Mouse (Mus musculus) MEL (cell line): ENCODE results near the gene Plcg2. TPM values are rescaled to one million over a fixed set of nuclear protein-coding genes. Genes with fewer than 3 reads are reported as not detected.

Experiments used
- DNase-seq: peaks from one replicate; pipeline ENCODE4 v3.0.0; 2011; ENCODE audit warnings: low read depth, low spot score
- H3K27ac ChIP-seq: 2 replicates; pipeline ENCODE4 v1.5.1; 2012; ENCODE audit warnings: low read depth, mild to moderate bottlenecking, control low read depth, low read length, moderate library complexity; ENCODE audit not compliant: control insufficient read depth
- H3K27me3 ChIP-seq, 2 experiments: fragments of 150-350 bp in 1 of 2; sonication (generic) in 1 of 2; 2 replicates each; pipeline ENCODE4 v1.6.1; 2012; ENCODE audit warnings: low read length in 2 of 2, mild to moderate bottlenecking in 2 of 2, improper control_type of control experiment in 1 of 2, moderate library complexity in 1 of 2; ENCODE audit not compliant: insufficient read depth in 2 of 2, control insufficient read depth in 1 of 2
- H3K36me3 ChIP-seq, 2 experiments: 2 replicates each; pipeline ENCODE4 v1.6.1; 2012 to 2014; ENCODE audit warnings: low read length in 2 of 2, improper control_type of control experiment in 1 of 2, inconsistent platforms in 1 of 2, mild to moderate bottlenecking in 1 of 2; ENCODE audit not compliant: insufficient read depth in 2 of 2, control insufficient read depth in 1 of 2
- H3K4me1 ChIP-seq, 2 experiments: fragments of 150-350 bp in 1 of 2; sonication (generic) in 1 of 2; 2 replicates each; pipeline ENCODE4 v1.6.1; 2012; ENCODE audit warnings: low read length in 2 of 2, improper control_type of control experiment in 1 of 2, mild to moderate bottlenecking in 1 of 2; ENCODE audit not compliant: insufficient read depth in 2 of 2, control insufficient read depth in 1 of 2
- H3K4me3 ChIP-seq, 2 experiments: fragments of 150-350 bp in 1 of 2; sonication (generic) in 1 of 2; 2 replicates each; pipeline ENCODE4 v1.5.1; 2012; ENCODE audit warnings: low read depth in 2 of 2, low read length in 2 of 2, mild to moderate bottlenecking in 2 of 2, moderate library complexity in 2 of 2, control low read depth in 1 of 2, improper control_type of control experiment in 1 of 2; ENCODE audit not compliant: control insufficient read depth in 1 of 2, insufficient read depth in 1 of 2
- H3K79me2 ChIP-seq: 2 replicates; pipeline ENCODE4 v1.6.1; 2012; ENCODE audit warnings: mild to moderate bottlenecking, low read length, moderate library complexity; ENCODE audit not compliant: control insufficient read depth, poor library complexity, insufficient read depth
- H3K9ac ChIP-seq: 2 replicates; pipeline ENCODE4 v1.6.1; 2012; ENCODE audit warnings: low read depth, mild to moderate bottlenecking, control low read depth, low read length, moderate library complexity; ENCODE audit not compliant: control insufficient read depth, poor library complexity, severe bottlenecking
- H3K9me3 ChIP-seq: fragments of 150-350 bp; sonication (generic); replicated peaks from 2 replicates; pipeline ENCODE4 v1.6.1; 2012; ENCODE audit warnings: mild to moderate bottlenecking, low read length, improper control_type of control experiment, moderate library complexity; ENCODE audit not compliant: insufficient read depth
- BHLHE40 ChIP-seq: IDR thresholded peaks from 2 replicates; pipeline ENCODE4 v1.6.1; 2012; ENCODE audit warnings: low read depth, mild to moderate bottlenecking, inconsistent platforms, low read length, improper control_type of control experiment, borderline replicate concordance
- E2F4 ChIP-seq: IDR thresholded peaks from 2 replicates; pipeline ENCODE4 v1.6.1; 2011; ENCODE audit warnings: low read depth, low read length, improper control_type of control experiment, borderline replicate concordance
- ELF1 ChIP-seq: IDR thresholded peaks from 2 replicates; pipeline ENCODE4 v1.6.1; 2014; ENCODE audit warnings: low read depth, mild to moderate bottlenecking, inconsistent platforms, low read length, improper control_type of control experiment, moderate library complexity
- EP300 ChIP-seq, 2 experiments: IDR thresholded peaks; 2 replicates each; pipeline ENCODE4 v1.6.1; 2011; ENCODE audit warnings: improper control_type of control experiment in 2 of 2, low read length in 2 of 2, low read depth in 1 of 2, mild to moderate bottlenecking in 1 of 2
- ETS1 ChIP-seq: IDR thresholded peaks from 2 replicates; pipeline ENCODE4 v1.6.1; 2012; ENCODE audit warnings: low read depth, mild to moderate bottlenecking, inconsistent platforms, low read length, improper control_type of control experiment, moderate library complexity
- GABPA ChIP-seq: IDR thresholded peaks from 2 replicates; pipeline ENCODE4 v1.6.1; 2012; ENCODE audit warnings: low read depth, mild to moderate bottlenecking, inconsistent platforms, low read length, improper control_type of control experiment, moderate library complexity
- HCFC1 ChIP-seq: IDR thresholded peaks from 2 replicates; pipeline ENCODE4 v1.6.1; 2012; ENCODE audit warnings: low read depth, mild to moderate bottlenecking, inconsistent platforms, low read length, improper control_type of control experiment, moderate library complexity
- KAT2A ChIP-seq: conservative IDR thresholded peaks from 2 replicates; pipeline ENCODE4 v1.6.1; 2012; ENCODE audit warnings: low read depth, low read length, improper control_type of control experiment, inconsistent platforms
- MAX ChIP-seq: IDR thresholded peaks from 2 replicates; pipeline ENCODE4 v1.6.1; 2011; ENCODE audit warnings: low read length, improper control_type of control experiment
- MAZ ChIP-seq: IDR thresholded peaks from 2 replicates; pipeline ENCODE4 v1.6.1; 2012; ENCODE audit warnings: low read depth, mild to moderate bottlenecking, inconsistent platforms, low read length, improper control_type of control experiment
- MEF2A ChIP-seq: IDR thresholded peaks from 2 replicates; pipeline ENCODE4 v1.6.1; 2014; ENCODE audit warnings: low read depth, mild to moderate bottlenecking, inconsistent platforms, low read length, improper control_type of control experiment; ENCODE audit not compliant: poor library complexity, insufficient replicate concordance, severe bottlenecking; ENCODE audit errors: extremely low read depth
- MYB ChIP-seq: IDR thresholded peaks from 2 replicates; pipeline ENCODE4 v1.6.1; 2011; ENCODE audit warnings: mild to moderate bottlenecking, low read depth, low read length, improper control_type of control experiment
- NRF1 ChIP-seq: IDR thresholded peaks from 2 replicates; pipeline ENCODE4 v1.6.1; 2014; ENCODE audit warnings: low read depth, mild to moderate bottlenecking, inconsistent platforms, low read length, improper control_type of control experiment, moderate library complexity; ENCODE audit not compliant: poor library complexity, insufficient read depth, severe bottlenecking
- POLR2A ChIP-seq, 2 experiments: IDR thresholded peaks; 2 replicates each; pipeline ENCODE4 v1.6.1; 2011 to 2012; ENCODE audit warnings: low read length in 2 of 2, mild to moderate bottlenecking in 2 of 2, control low read depth in 1 of 2, improper control_type of control experiment in 1 of 2, low read depth in 1 of 2, moderate library complexity in 1 of 2; ENCODE audit not compliant: control insufficient read depth in 1 of 2, insufficient read depth in 1 of 2, poor library complexity in 1 of 2
- POLR2AphosphoS2 ChIP-seq: IDR thresholded peaks from 2 replicates; pipeline ENCODE4 v1.6.1; 2011; ENCODE audit warnings: low read length, improper control_type of control experiment
- RCOR1 ChIP-seq: IDR thresholded peaks from 2 replicates; pipeline ENCODE4 v1.6.1; 2012; ENCODE audit warnings: low read depth, mild to moderate bottlenecking, inconsistent platforms, low read length, improper control_type of control experiment
- SMC3 ChIP-seq: IDR thresholded peaks from 2 replicates; pipeline ENCODE4 v1.6.1; 2011; ENCODE audit warnings: low read depth, low read length, improper control_type of control experiment
- TCF12 ChIP-seq: IDR thresholded peaks from 2 replicates; pipeline ENCODE4 v1.6.1; 2014; ENCODE audit warnings: low read depth, mild to moderate bottlenecking, inconsistent platforms, low read length, improper control_type of control experiment, moderate library complexity
- UBTF ChIP-seq: IDR thresholded peaks from 2 replicates; pipeline ENCODE4 v1.6.1; 2012; ENCODE audit warnings: low read depth, mild to moderate bottlenecking, inconsistent platforms, low read length, improper control_type of control experiment, moderate library complexity, borderline replicate concordance; ENCODE audit not compliant: insufficient read depth
- USF1 ChIP-seq: IDR thresholded peaks from 2 replicates; pipeline ENCODE4 v1.6.1; 2014; ENCODE audit warnings: low read depth, mild to moderate bottlenecking, inconsistent platforms, low read length, improper control_type of control experiment, moderate library complexity
- USF2 ChIP-seq, 2 experiments: IDR thresholded peaks; 2 replicates each; pipeline ENCODE4 v1.6.1; 2011 to 2012; ENCODE audit warnings: improper control_type of control experiment in 2 of 2, low read length in 2 of 2, borderline replicate concordance in 1 of 2, inconsistent platforms in 1 of 2, low read depth in 1 of 2, mild to moderate bottlenecking in 1 of 2; ENCODE audit not compliant: insufficient read depth in 1 of 2
- ZC3H11A ChIP-seq: IDR thresholded peaks from 2 replicates; pipeline ENCODE4 v1.6.1; 2012; ENCODE audit warnings: low read depth, mild to moderate bottlenecking, inconsistent platforms, low read length, improper control_type of control experiment
- ZKSCAN1 ChIP-seq: IDR thresholded peaks from 2 replicates; pipeline ENCODE4 v1.6.1; 2012; ENCODE audit warnings: low read depth, mild to moderate bottlenecking, inconsistent platforms, low read length, improper control_type of control experiment, moderate library complexity
- ZMIZ1 ChIP-seq: IDR thresholded peaks from 2 replicates; pipeline ENCODE4 v1.6.1; 2012; ENCODE audit warnings: low read depth, mild to moderate bottlenecking, inconsistent platforms, low read length, improper control_type of control experiment, moderate library complexity
- polyA plus RNA-seq, 2 experiments: library from polyadenylated mRNA; stranded (reverse) in 1 of 2; unstranded in 1 of 2; fragments of >175 nt in 1 of 2; fragments of >200 nt in 1 of 2; gene quantifications; 2 replicates each; pipeline versions ENCODE4 v1.2.1 to v1.2.4; 2012; ENCODE audit warnings: low replicate concordance in 2 of 2, low read depth in 1 of 2; ENCODE audit not compliant: insufficient read length in 2 of 2, insufficient read depth in 1 of 2, missing spikeins in 1 of 2
- total RNA-seq: library from RNA; depleted of rRNA; stranded (reverse); fragments of 300-350 nt; gene quantifications from 2 replicates; pipeline ENCODE4 v1.2.3, GENCODE M21; 2012

Gene Plcg2
- total and polyA plus RNA-seq, 3 experiments: 21.0 to 78.7 (median 23.3) TPM

- H3K79me2 ChIP-seq: no peaks in the 10 kb centered on the region
- no peak for DNase-seq
- H3K4me1 ChIP-seq: peaks cover 8 to 23% of the 10 kb centered on the region in 2 experiments
- peaks cover 0 to 16% of the 10 kb centered on the region in 2 experiments; a peak in 2 of 4 replicates for H3K36me3 ChIP-seq
- no peak overlapping the region for H3K27ac ChIP-seq
- H3K4me3 ChIP-seq: no peak overlapping the region
- H3K9me3 ChIP-seq: no peaks in the 10 kb centered on the region
- H3K27me3 ChIP-seq: no peaks in the 10 kb centered on the region
- no peak overlapping the region for H3K9ac ChIP-seq
- TF ChIP-seq GABPA (peak; percentile 56; the same call in 1 of the 2 replicates), USF2 (IDR thresholded peaks at IDR 0.05; ENCODE audit: borderline replicate concordance in 1 of 2, insufficient read depth in 1 of 2, low read depth in 1 of 2, low read length in 2 of 2) (no peak)
These were observed 18.1 kb upstream of the Plcg2 start for GRCm38 (mm10) chr8:117479996-117480395.

- peaks cover 7 to 18% of the 10 kb centered on the region in 2 experiments for H3K4me1 ChIP-seq
These were observed 17.6 kb upstream of the Plcg2 start for GRCm38 (mm10) chr8:117480516-117480915.

GRCm38 (mm10) chr8:117481830-117482229 lies 16.3 kb upstream of the Plcg2 start:
- DNase-seq: peak; percentile 79

More at GRCm38 (mm10) chr8:117480516-117480915, 17.6 kb upstream of the Plcg2 start:
- no peak overlapping the region for H3K9ac ChIP-seq
- H3K79me2 ChIP-seq: no peaks in the 10 kb centered on the region
- H3K27ac ChIP-seq: no peak overlapping the region
- peaks cover 0 to 15% of the 10 kb centered on the region in 2 experiments; a peak in 2 of 4 replicates for H3K36me3 ChIP-seq
- DNase-seq: peak; percentile 45
- H3K27me3 ChIP-seq: no peaks in the 10 kb centered on the region
- no peak overlapping the region for H3K4me3 ChIP-seq
- no peaks in the 10 kb centered on the region for H3K9me3 ChIP-seq
- TF ChIP-seq MEF2A: no peak
- TF ChIP-seq ELF1: peak; percentile 77
- no peak for TF ChIP-seq SMC3
- peak; percentile 92 for TF ChIP-seq HCFC1
- peak; percentile 74 for TF ChIP-seq KAT2A
- no peak for TF ChIP-seq USF1
- TF ChIP-seq POLR2AphosphoS2: no peak
- TF ChIP-seq, all 39 proteins: peak for 3

More at GRCm38 (mm10) chr8:117481830-117482229, 16.3 kb upstream of the Plcg2 start:
- H3K9ac ChIP-seq: no peak overlapping the region; the same call in 1 of the 2 replicates
- H3K9me3 ChIP-seq: no peaks in the 10 kb centered on the region
- no peak overlapping the region for H3K4me3 ChIP-seq
- peaks cover 0 to 15% of the 10 kb centered on the region in 2 experiments; a peak in 2 of 4 replicates for H3K36me3 ChIP-seq
- peak overlapping the region; percentile 48 for H3K27ac ChIP-seq
- peaks cover 5 to 16% of the 10 kb centered on the region in 2 experiments for H3K4me1 ChIP-seq
- H3K79me2 ChIP-seq: no peaks in the 10 kb centered on the region
- TF ChIP-seq HCFC1 (no peak), UBTF (no peak), MYB (no peak), GABPA (no peak), POLR2A (IDR thresholded peaks at IDR 0.05; ENCODE audit: control insufficient read depth in 1 of 2, insufficient read depth in 1 of 2, low read depth in 1 of 2, low read length in 2 of 2, poor library complexity in 1 of 2) (no peak; a peak in 1 of 4 replicates), POLR2AphosphoS2 (no peak), NRF1 (no peak), ZMIZ1 (no peak), ZC3H11A (no peak), MAX (peak; percentile 34; the same call in 1 of the 2 replicates), ETS1 (peak; percentile 24; the same call in 1 of the 2 replicates), MEF2A (no peak), RCOR1 (no peak), EP300 (IDR thresholded peaks at IDR 0.05; ENCODE audit: low read depth in 1 of 2, low read length in 2 of 2) (peak; percentile 64 to 68), ELF1 (peak; percentile 32; the same call in 1 of the 2 replicates), E2F4 (no peak), BHLHE40 (no peak), MAZ (peak; percentile 88), ZKSCAN1 (no peak), TCF12 (0 out of 2 replicates have a peak, but pooled peaks have one; percentile 31)
- TF ChIP-seq, all 39 proteins: peak for 6
- H3K27me3 ChIP-seq: no peaks in the 10 kb centered on the region
